Mouse (Mus musculus): ENCODE results near the gene Spic. TPM values are rescaled to one million over a fixed set of nuclear protein-coding genes. Genes with fewer than 3 reads are reported as not detected.

Gene Spic
- polyA plus RNA-seq (2012; rRNA removed; ENCODE audit: low replicate concordance) = 0.07 TPM in 1 of 2 replicates, not detected in the other

DNA sequence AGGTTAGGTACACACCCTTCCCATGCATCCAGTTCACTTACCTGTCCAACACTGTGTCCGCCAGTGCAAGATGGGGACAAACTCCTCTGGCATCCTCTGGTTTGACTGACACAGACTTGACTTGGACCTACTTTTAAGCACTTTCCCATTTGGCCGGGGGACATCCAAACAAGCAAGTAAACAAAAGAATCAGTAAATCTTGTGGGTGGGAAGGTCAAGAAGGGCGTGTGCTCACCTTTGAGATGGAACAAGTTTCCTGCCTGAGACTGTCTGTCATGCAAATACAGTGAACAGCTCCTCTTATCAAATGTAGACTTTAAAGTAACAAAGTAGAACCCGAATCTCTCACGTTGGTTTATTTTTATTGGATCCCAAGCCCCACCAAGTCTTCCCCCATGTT lies at the start of gene Spic:
TSS of gene Spic (minus strand) at position 91 of the 400 bp plus-strand sequence.

DNA sequence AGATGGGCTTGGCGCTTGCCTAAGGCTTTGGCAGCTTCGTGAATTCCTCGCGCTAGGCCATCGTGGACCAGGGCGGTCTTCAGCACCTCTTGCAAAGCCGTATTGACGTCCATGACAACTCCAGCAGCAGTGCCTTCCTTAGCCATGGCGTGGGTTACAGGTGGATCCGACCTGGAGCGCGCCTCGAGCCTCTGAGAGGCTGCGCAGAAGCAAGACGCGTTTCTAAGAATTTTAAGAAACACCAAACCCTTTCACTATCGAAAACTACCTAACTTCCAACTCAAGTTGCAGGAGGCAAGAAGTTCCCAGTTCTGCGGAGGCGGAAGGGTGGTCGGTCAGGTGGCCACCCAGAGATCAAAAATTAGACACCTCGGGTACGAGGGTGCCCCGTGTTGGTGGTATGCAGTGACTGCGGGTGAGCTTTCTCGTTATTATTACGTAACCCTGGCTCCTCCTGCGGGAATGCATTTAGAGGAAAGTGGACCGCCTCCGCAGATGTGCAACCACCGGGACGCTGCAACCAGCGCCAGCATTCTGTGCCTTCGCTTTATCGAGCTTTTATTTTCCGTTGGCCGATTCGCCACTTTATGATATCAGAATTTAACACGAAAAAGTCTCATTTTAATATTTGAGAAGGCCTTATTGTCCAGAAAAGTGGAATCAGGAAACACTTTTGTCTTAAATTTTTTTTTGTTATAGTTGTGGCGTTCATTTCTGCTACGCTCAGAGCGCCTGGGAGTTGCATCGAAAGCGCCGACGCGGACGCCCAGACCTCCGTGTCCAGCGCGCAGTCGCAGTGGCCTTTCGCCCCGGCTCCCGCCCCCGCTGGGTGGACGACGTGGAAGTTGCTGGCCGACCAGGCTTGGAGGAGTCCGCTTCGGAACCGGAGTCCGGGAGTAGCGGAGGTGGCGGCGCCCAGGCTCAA lies 46.0 kb upstream of the Spic start, which contains the start of gene Arl1:
TSS of gene Arl1 (plus strand) at position 288 of the 925 bp plus-strand sequence.

Other genes with a start within 250 kb of the Spic start
- gene Sycp3, start 225.4 kb downstream of the Spic start, polyA plus RNA-seq (2012; rRNA removed; ENCODE audit: low replicate concordance) = not detected in 2 replicates
- gene Chpt1, start 180.9 kb downstream of the Spic start, polyA plus RNA-seq (2012; rRNA removed; ENCODE audit: low replicate concordance) = 109 and 177 TPM in 2 replicates
- gene Mybpc1, start 79.9 kb downstream of the Spic start, polyA plus RNA-seq (2012; rRNA removed; ENCODE audit: low replicate concordance) = not detected in 2 replicates
- 8.3 and 16.6 TPM in 2 replicates for gene Arl1, start 45.8 kb upstream of the Spic start, polyA plus RNA-seq (2012; rRNA removed; ENCODE audit: low replicate concordance)
- gene Utp20, start 141.8 kb upstream of the Spic start, polyA plus RNA-seq (2012; rRNA removed; ENCODE audit: low replicate concordance) = 0.64 and 1.0 TPM in 2 replicates
- gene Slc5a8, start 201.0 kb upstream of the Spic start, polyA plus RNA-seq (2012; rRNA removed; ENCODE audit: low replicate concordance) = 4.0 TPM in 1 of 2 replicates, not detected in the other